Mouse (Mus musculus) lung, adult 2 months (tissue): ENCODE measurements around the gene Golm1. TPM values are rescaled to one million over a fixed set of nuclear protein-coding genes. Genes with fewer than 3 reads are reported as not detected.
"Not testable (repeated sequence)": the region's sequence is repeated elsewhere in the genome, so short reads cannot be mapped to it uniquely, and the experiment has no call there.

Source experiments
- DNase-seq: peaks from one replicate; pipeline ENCODE4 v3.0.0; 2022
- H3K4me1 ChIP-seq: fragments of 200-500 bp; 2 replicates; pipeline ENCODE4 v1.6.1; 2011; ENCODE audit warnings: low read length; ENCODE audit not compliant: control insufficient read depth, insufficient read depth
- H3K4me3 ChIP-seq: fragments of 200-500 bp; replicated peaks from 2 replicates; pipeline ENCODE3; 2011; ENCODE audit warnings: low read depth, mild to moderate bottlenecking, control low read depth, low read length; ENCODE audit errors: extremely low read depth
- CTCF ChIP-seq: fragments of 200-500 bp; IDR thresholded peaks from 2 replicates; pipeline ENCODE4 v1.5.1; 2011; ENCODE audit warnings: mild to moderate bottlenecking, low read length, control low read depth; ENCODE audit not compliant: insufficient read depth
- POLR2A ChIP-seq: fragments of 200-500 bp; IDR thresholded peaks from 2 replicates; pipeline ENCODE4 v1.6.1; 2011; ENCODE audit warnings: low read depth, mild to moderate bottlenecking, control low read depth, low read length, borderline replicate concordance; ENCODE audit errors: extremely low read depth
- WGBS: fragments of 180-500 bp; shearing (Covaris S2); methylation state at CpG from one replicate; pipeline ENCODE4 v1.1.7; 2018; 5-methylcytosine and 5-hydroxymethylcytosine counted together
- polyA plus RNA-seq: library from polyadenylated mRNA; depleted of rRNA; stranded (reverse); fragments of >200 nt; gene quantifications from 2 replicates; pipeline ENCODE4 v1.2.3, GENCODE M21; 2012; rRNA removed

Gene Golm1
- polyA plus RNA-seq, result 11.2 and 15.3 TPM in 2 replicates

GRCm38 (mm10) chr13:59675151-59676011 lies at the start of gene Golm1:
Gene Golm1, minus strand, starts transcription at chr13:59675811.
- Histone ChIP-seq H3K4me3 (peak within 1 kb of the TSS; percentile 76), H3K4me1 (peaks cover 5% of the 10 kb centered on the region; the same call in 1 of the 2 replicates)
- peak; percentile 41; the same call in 1 of the 2 replicates for TF ChIP-seq POLR2A
- TF ChIP-seq CTCF, result no peak
- under 1% methylated on average over 58 of the region's 61 CpGs for WGBS
- DNase-seq, result peak; percentile 70

GRCm38 (mm10) chr13:59722089-59722488 lies 46.5 kb upstream of the Golm1 start:
- H3K4me1 ChIP-seq, DNase-seq, H3K4me3 ChIP-seq: not testable (repeated sequence)
- 92% methylated on average over 1 of the region's 1 CpGs for WGBS

- H3K4me1 ChIP-seq, result no peaks in the 10 kb centered on the region
- DNase-seq, result no peak
- 79% methylated on average over 1 of the region's 1 CpGs for WGBS
- TF ChIP-seq CTCF, result no peak
- no peak for TF ChIP-seq POLR2A
- H3K4me3 ChIP-seq, result no peak overlapping the region
These were observed 43.9 kb upstream of the Golm1 start for GRCm38 (mm10) chr13:59719475-59719874.

GRCm38 (mm10) chr13:59718857-59719440 lies 43.3 kb upstream of the Golm1 start:
- DNase-seq, H3K4me1 ChIP-seq, H3K4me3 ChIP-seq: not testable (repeated sequence)
- WGBS, result 16% methylated on average over 6 of the region's 6 CpGs

- Histone ChIP-seq H3K4me1 (no peaks in the 10 kb centered on the region), H3K4me3 (no peak overlapping the region)
- WGBS, result 35% methylated on average over 3 of the region's 3 CpGs
- DNase-seq, result no peak
- no peak for TF ChIP-seq CTCF
- TF ChIP-seq POLR2A, result no peak
These were observed 38.1 kb upstream of the Golm1 start for GRCm38 (mm10) chr13:59713710-59714109.

- 69% methylated on average over 3 of the region's 3 CpGs for WGBS
- not testable (repeated sequence) for H3K4me1 ChIP-seq, DNase-seq, H3K4me3 ChIP-seq
These were observed 36.4 kb upstream of the Golm1 start, which contains the start of gene Spata31d1b for GRCm38 (mm10) chr13:59711984-59712383. Gene Spata31d1b, plus strand, starts transcription at chr13:59712284.

- H3K4me3 ChIP-seq, result no peak within 1 kb of the TSS
- H3K4me1 ChIP-seq, result no peaks in the 10 kb centered on the region
- WGBS, result 87% methylated on average over 15 of the region's 15 CpGs
- no peak for DNase-seq
- TF ChIP-seq POLR2A (no peak), CTCF (no peak)
These were observed 34.6 kb upstream of the Golm1 start, which contains the start of gene Spata31d1a for GRCm38 (mm10) chr13:59710230-59710629. Gene Spata31d1a, minus strand, starts transcription at chr13:59710330.

GRCm38 (mm10) chr13:59704562-59704961 lies 29.0 kb upstream of the Golm1 start:
- H3K4me1 ChIP-seq, result peaks cover 7% of the 10 kb centered on the region
- WGBS, result 14% methylated on average over 12 of the region's 12 CpGs
- no peak for TF ChIP-seq POLR2A
- TF ChIP-seq CTCF, result peak; percentile 49
- DNase-seq, result peak; percentile 31
- H3K4me3 ChIP-seq, result peak overlapping the region; percentile 8

GRCm38 (mm10) chr13:59703514-59703913 lies 27.9 kb upstream of the Golm1 start:
- TF ChIP-seq POLR2A (no peak), CTCF (no peak)
- DNase-seq, result no peak
- WGBS, result 86% methylated on average over 12 of the region's 12 CpGs
- Histone ChIP-seq H3K4me3 (no peak overlapping the region), H3K4me1 (peaks cover 7% of the 10 kb centered on the region)

- H3K4me1 ChIP-seq, DNase-seq: not testable (repeated sequence)
These were observed 24.5 kb upstream of the Golm1 start for GRCm38 (mm10) chr13:59700137-59700536.

GRCm38 (mm10) chr13:59699131-59699530 lies 23.5 kb upstream of the Golm1 start:
- no peak for DNase-seq
- no peak for TF ChIP-seq POLR2A
- no peak for TF ChIP-seq CTCF
- 0 out of 2 replicates have a peak, but pooled peaks cover under 1% of the 10 kb centered on the region for H3K4me1 ChIP-seq
- H3K4me3 ChIP-seq, result no peak overlapping the region
- 89% methylated on average over 8 of the region's 8 CpGs for WGBS

More at GRCm38 (mm10) chr13:59700137-59700536, 24.5 kb upstream of the Golm1 start:
- not testable (repeated sequence) for H3K4me3 ChIP-seq
- WGBS, result 48% methylated on average over 1 of the region's 1 CpGs
